Mouse (Mus musculus) C2C12 (cell line): ENCODE data around the gene Ankrd13b.

Source experiments
- CEBPB ChIP-seq: IDR thresholded peaks from one replicate; pipeline ENCODE4 v1.6.1; 2011; ENCODE audit warnings: low read depth, mild to moderate bottlenecking, control low read depth, moderate library complexity
- CTCF ChIP-seq: IDR thresholded peaks from one replicate; pipeline ENCODE4 v1.5.1; 2011; ENCODE audit not compliant: control insufficient read depth, insufficient read depth, insufficient read length
- FOSL1 ChIP-seq: IDR thresholded peaks from one replicate; pipeline ENCODE4 v1.8.0; 2011; ENCODE audit warnings: mild to moderate bottlenecking, low read length; ENCODE audit not compliant: poor library complexity, insufficient read depth, severe bottlenecking
- MAX ChIP-seq: IDR thresholded peaks from one replicate; pipeline ENCODE4 v1.6.1; 2011; ENCODE audit warnings: mild to moderate bottlenecking, control low read depth
- MYOD1 ChIP-seq: IDR thresholded peaks from one replicate; pipeline ENCODE4 v1.6.1; 2011; ENCODE audit warnings: low read depth; ENCODE audit not compliant: control insufficient read depth, insufficient read length
- MYOG ChIP-seq: IDR thresholded peaks from one replicate; pipeline ENCODE4 v1.6.1; 2011; ENCODE audit not compliant: control insufficient read depth, insufficient read length; ENCODE audit errors: extremely low read depth
- USF1 ChIP-seq: IDR thresholded peaks from one replicate; pipeline ENCODE4 v1.6.1; 2011; ENCODE audit warnings: low read depth, mild to moderate bottlenecking, control low read depth, moderate library complexity

- no peak for TF ChIP-seq CTCF
- TF ChIP-seq MYOG = no peak
- TF ChIP-seq FOSL1 = no peak
- TF ChIP-seq MAX = no peak
- no peak for TF ChIP-seq USF1
- no peak for TF ChIP-seq MYOD1
- TF ChIP-seq CEBPB = no peak
These were observed 9.9 kb upstream of the Ankrd13b start for GRCm38 (mm10) chr11:77499354-77499753.
